Mouse (Mus musculus) urinary bladder, postnatal 4 days (tissue): ENCODE data around the gene Antxr1.
"Not testable (repeated sequence)": the region's sequence is repeated elsewhere in the genome, so short reads cannot be mapped to it uniquely, and the experiment has no call there.

Experiments used
- DNase-seq, 2 experiments: peaks; one replicate each; pipeline ENCODE4 v3.0.0; 2021 to 2022; ENCODE audit warnings: low spot score in 2 of 2

Antxr1 gene

DNA sequence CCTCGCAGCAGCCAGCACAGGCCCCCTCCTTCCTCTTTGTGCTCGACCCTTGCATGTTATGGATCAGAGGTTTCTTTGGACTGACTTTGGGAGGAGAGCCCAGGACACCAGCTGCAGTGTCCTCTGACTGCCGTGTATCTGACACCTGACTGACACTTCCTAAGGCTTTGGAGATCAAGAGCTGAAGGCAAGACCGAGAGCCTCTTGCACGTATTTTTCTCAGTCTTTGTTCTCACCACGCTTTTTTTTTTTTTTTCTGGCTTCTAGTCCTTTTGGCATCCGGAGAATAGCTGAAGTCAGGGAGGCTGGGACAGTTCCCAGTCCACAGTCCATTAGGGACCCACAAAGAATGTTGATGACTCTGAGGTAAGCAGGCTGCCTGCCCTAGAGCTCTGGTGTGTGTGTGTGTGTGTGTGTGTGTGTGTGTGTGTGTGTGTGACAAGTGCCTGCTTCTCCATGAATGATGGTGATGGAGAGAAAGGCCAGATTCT is 233.2 kb downstream of the Antxr1 start:
- peak in 1 of 2 experiments; percentile 30 for DNase-seq

DNA sequence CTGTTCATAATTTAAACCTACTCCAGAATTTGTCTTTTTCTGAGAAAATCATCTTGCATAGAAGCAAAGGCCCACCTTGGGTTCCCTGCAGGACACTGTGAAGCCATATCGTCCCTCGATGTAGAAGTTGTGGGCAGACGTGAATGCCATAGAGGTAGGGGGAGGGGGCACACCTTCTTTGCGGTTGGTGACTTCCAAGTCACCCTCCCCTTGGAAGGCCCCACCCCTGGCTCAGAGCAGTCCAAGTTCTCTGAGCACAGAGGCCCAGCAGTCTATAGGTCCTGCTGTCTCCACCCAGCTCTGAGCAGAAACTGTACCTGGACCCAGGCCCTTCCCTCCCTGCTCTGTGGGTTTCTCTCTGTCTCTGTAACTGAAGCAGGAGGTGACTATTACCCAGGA is 233.7 kb downstream of the Antxr1 start:
- no peak for DNase-seq

DNA sequence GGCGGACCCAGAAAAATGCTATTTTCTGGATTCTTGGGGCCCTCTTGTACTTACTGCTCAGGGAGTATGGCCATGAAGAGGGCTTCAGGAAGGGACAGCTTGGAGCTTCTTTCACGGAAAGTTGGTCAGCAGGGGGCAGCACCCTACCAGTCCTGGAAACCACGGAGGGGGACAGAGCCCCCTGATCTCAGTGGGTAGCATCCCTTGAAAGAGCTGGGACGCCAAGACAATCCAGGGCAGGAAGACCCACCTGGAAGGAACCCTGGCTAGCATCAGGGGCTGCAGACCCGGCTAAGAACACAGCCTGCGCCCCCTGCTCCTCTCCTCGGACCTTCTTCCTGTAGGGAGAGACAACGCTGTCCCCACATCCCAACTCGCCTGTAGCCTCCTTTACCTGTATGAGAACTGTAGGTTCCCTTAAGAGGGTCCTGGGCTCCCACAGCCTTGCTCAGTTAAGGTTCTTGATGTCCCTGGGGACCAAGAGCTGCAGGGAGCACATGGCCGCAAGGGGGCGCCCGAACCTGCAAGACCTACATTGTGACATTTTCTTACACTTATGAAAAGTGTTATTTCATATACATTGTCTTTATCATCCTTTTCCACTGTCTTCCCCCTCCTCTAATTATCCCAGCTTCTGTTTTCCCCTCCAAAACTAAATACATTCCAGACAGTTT is 234.2 kb downstream of the Antxr1 start:
- DNase-seq, result peak; percentile 74 to 92

DNA sequence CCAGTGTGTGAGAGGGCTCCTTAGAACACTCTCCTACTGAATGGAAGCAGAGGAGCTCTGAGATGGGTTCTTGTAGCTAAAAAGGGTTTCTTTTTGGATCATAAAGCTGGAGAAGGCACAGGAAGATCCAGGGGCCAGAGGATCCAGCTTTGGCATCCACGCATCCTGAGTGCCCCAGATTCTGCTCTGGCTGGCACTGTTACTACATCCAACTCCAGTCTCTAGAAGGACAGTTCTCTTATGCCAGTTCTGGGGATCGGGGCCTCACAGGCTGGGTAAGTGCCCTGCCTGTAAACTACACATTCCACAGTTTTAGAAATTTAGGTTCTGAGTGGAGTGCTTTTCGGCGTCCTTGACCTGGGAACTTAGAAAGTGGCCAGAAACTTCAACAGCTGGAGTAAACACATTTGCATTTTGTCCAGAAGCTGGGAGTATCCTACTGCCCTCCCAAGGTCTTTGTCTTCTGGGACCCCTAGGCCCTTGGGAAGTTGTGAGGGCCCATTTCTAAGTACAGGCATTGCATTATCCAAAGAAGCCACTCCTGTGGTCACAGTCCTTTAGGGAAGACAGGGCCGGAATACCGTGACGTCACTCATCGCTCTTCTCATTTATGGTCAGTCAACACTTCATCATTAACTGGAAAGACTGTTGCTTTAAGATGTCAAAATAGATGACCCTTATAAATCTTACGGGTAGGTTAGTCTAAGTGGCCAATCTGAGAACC is 235.2 kb downstream of the Antxr1 start:
- no peak for DNase-seq

DNA sequence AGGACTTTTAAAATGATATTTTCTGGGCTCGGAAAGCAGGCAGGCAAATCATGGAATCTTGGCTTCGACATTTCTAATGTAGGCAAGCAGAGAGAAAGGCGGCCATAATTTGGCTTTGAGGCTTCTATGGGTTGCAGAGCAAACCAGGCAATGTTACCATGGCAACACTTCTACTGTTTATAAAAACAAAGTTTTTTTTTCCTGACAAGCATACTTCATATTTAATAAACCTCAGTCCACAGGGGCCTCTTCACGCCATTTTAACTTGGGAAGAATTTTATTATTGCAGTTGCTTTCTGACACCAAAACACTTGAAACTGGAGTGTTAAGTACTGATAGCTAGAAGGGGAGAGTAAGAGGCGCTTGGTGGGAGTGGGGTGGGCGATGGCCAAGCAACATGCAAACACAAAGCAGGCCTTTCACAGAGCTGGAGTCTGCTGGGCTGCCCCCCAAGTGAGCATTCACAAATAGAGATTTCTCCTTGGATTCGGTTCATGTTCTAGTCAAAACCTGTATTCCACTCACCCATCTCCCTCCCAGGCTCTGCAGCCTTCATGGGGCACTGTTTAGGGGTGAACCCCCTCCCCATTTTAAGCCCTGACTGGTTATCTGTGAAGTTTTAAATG is 235.8 kb downstream of the Antxr1 start:
- DNase-seq, result no peak

DNA sequence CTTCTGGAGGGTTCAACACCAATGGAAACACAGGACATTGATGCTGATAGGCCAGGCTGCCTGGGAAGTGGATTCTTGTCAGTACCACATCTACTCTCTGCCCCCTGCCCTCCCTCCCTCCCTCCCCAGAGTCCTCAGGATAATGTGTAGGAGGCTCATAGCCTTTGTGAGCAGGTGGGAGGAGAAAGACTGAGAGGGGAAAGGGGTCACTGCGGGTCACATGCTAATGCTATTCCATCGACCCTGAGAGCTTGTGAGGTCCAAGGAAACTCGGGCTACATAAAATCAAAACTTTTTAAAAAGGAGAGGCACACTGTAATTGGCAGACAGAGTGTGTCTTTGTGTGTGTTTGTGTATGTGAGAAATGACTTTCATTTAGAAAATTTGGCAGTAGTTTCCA is 236.4 kb downstream of the Antxr1 start:
- no peak for DNase-seq

DNA sequence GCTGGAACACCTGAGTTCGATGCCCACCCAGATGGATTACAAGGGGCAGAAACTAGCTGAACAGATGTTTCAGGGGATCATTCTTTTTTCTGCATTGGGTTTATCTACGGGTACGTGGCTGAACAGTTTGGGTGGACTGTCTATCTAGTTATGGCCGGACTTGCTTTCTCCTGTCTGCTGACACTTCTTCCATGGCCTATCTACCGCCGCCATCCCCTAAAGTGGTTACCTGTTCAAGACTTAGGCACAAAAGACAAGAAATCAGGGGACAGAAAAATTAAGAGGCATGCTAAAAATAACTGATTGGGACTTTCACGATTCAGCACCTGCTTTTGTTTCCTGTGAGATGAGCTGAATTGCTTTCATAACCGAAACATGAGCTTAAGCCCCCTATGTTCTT is 242.0 kb downstream of the Antxr1 start:
- not testable (repeated sequence) for DNase-seq

DNA sequence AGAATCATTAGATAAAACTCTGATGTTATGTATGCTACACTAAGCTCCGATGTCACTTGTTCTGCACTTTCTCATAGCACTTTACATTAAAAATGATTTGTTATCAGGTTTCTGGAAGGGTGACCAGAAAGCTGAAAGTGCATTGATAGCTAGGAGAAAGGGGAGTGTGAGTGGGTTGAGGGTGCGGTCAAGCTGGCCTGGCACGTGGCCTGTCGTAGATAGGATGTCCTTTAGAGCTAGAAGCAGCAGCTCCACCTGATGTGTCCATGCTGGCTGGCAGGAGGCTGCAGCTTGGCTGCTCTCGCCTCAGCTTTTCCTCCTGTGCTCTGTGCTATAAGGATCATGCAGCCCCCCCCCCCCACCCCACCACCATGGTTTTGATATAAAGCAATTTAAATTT is 243.1 kb downstream of the Antxr1 start:
- DNase-seq, result no peak

DNA sequence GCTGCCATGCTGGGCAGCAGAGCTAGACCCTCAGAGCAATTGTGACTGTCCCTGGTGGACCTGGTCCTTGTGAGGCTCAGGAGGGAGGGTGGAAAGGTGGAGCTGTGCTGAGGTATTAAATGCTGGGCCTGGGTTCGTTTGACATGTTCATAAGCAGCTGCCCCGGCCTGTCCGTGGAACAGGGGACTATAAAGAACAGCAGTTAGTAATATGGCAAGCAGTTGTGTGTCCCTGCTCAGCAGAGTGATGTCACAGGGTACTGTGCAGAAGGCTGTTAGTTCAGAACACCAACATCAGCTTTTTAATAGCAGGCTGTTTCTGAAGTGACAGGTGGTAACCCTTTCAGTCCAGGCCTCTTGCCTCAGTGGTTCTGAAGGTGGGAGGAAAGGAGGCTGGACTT is 244.7 kb downstream of the Antxr1 start:
- DNase-seq, result no peak

DNA sequence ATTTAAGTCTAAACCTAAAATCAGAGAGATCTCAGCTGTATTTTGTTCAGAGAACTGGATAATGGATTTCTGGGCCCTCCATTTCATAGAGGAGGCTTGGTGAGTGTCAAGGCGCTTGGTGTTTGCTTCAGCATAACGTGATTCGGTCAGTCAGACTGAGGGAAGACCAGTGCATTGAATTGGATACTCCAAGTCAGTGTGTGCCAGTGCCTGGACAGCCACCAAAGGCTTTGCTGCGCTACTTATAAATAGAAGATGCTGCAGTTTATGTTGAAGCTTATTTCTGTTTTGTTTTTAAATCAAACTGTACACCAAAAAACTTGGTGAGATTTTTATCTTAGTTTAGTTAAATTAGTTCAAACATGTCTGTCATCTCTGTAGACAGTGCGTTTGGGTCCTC is 247.3 kb downstream of the Antxr1 start:
- DNase-seq, result no peak

DNA sequence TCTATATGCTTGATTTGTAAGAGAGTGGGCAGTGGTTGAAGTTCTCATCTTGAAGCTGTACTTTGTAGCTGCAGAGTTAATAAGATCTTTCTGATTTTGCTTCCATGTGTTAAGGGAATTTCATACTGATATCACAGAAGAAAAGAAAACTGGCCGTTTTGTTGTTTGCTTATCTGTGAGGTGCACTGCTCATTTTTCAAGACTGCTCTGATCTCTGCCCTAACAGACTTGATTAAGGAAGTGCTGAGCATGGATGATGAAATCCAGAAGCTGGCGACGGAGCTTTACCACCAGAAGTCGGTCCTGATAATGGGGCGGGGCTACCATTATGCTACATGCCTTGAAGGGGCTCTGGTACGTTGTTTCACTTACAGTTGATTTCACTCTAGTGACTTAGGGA is 250.6 kb downstream of the Antxr1 start:
- DNase-seq, result no peak
